Mouse (Mus musculus) E14TG2a.4 (cell line): ENCODE data around the gene Prpf31.

Experiments used
- CTCF ChIP-seq: conservative IDR thresholded peaks from 2 replicates; pipeline ENCODE4 v1.5.1; 2014; ENCODE audit warnings: low read length
- NANOG ChIP-seq: IDR thresholded peaks from 2 replicates; pipeline ENCODE4 v1.6.1; 2014; ENCODE audit warnings: borderline replicate concordance, low read length, mixed read lengths
- POU5F1 ChIP-seq: IDR thresholded peaks from 2 replicates; pipeline ENCODE4 v1.6.1; 2014; ENCODE audit warnings: low read length, borderline replicate concordance

DNA sequence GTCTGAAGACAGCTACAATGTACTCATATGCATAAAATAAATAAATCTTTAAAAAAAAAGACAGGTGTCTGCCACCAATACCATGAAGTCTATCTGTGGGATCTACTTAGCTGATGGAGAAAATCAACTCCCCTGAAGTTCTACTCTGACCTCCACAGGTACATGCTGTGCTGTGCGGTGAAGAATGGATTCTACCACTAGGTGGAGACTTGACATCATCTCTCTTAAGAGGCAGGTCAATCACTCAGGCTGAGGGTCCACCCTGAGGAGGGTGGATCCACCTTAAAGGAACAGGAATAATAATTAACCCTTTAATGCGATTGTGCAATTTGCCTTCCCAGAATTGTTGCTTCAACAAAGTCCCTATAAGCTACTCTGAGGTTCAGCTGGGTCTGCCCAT is 23.0 kb upstream of the Prpf31 start:
- TF ChIP-seq CTCF (peak; percentile 60), POU5F1 (no peak), NANOG (no peak)
